Mouse (Mus musculus) heart, adult 11 months (tissue): ENCODE results near the gene Slco4a1.

ENCODE experiments used
- DNase-seq: peaks from one replicate; pipeline ENCODE4 v3.0.0; 2022

Slco4a1 gene

DNA sequence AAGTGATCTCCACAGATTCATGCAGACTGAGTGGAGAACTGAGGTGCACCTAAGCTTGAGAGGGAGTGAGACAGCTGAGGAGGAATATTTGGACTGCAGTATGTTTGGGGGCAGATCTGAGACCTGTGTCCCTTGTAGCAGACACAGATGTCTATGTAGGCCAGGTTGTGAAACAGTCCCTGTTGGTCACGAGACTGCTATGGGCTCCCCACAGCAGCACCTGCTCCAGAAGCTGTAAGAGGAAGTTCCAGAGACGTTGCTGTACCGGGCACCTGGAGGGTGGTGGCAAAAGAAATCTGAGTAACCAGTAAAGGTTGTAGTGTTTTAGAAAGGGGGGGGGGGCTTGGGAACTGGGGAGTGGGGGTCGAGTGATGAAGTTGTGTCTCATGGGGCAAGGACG lies 7.0 kb upstream of the Slco4a1 start:
- no peak for DNase-seq

DNA sequence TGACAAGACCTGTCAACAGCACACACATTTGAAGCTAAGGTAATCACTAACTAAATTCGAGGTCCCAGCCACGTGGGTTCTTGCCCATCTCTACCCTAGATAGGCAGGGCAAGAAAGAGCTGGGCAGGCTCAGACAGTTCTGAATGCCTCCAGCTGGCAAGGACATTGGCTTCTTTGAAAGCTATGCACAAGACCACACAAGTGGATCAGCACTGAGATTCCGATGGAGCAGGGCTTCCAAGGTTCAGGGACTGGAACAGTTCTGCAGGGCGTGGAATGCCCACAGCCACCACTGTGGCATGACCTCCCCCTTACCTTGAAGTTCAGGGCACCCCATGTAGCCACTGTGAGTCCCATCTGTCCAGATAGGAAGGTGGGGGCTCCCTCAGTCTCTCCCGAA lies 5.5 kb upstream of the Slco4a1 start:
- peak; percentile 93 for DNase-seq

DNA sequence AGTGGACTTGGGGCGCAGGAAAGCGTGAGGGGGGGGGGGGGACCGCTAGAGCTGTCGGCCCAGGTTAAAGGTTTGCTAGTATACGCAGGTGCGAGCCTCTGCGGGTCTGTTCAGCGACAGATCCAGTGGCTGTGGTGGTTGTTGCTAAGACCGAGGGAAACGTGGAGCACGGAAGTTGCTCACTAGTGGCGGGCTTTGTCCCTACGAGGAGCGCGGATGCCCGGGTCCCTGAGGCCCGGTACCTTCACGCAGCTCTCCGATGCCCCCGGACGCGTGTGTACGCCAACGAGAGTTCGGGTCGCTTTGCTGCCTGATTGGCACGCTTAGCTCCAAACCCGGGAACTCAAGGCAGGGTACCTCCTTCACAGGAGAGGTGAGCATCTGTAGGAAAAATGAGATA lies 660 bp downstream of the Slco4a1 start:
- DNase-seq: no peak

DNA sequence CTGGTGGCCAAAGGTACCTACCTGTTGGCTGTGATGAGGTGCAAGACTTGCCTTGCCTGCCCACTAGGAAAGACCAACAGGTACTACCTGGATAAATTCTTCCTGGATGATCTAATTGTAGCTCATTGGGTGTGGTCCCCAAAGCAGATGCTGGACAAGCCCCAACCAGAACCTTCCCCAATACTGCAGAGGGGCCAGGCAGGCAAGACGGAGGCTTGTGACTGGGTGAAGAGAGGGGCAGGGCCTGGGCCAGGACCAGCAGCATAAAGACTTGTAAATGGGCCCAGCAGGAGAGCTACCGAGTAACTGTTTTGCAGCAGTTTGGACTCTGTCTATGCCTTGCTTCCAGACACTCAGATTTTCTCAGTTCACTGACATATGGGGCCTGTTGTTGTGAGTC lies 1.6 kb downstream of the Slco4a1 start:
- DNase-seq: no peak

DNA sequence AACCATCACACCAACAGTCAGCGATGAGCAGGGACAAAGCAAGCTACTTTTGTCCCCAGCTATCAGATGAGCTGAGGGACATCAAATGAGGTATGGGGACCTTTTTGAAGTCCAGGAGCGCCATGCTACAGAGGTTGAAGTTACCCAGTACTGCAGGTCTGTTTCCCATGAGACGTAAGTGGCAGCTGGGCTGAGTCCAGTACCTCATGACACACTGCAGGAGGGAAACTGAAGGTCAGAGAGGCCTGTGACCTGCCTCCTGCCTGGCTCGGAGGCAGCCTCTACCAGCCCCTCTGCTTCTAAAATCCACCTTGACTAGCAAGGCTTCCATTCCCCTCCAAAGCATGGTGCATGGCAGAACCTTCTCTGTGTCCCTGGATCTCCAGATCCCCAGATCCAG lies 3.4 kb downstream of the Slco4a1 start:
- no peak for DNase-seq

DNA sequence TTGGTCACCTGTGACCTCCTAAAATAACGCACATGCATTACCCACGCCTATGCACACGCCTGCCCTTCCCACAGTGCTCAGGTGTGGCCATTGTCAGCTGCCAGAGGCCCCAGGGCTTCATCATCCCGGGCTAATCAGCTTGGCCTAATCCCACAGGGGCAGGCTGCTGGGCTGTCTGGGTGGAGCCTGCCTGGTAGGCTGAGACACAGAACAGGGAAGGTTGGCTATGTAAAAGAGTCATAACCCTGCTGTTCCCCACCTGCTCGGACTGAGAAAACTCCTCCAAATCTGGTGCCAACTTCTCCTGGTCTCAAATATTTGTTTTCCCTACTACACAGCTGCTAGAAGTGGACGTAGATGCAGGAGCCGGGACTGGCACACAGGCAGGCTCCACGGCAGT lies 4.8 kb downstream of the Slco4a1 start:
- no peak for DNase-seq

DNA sequence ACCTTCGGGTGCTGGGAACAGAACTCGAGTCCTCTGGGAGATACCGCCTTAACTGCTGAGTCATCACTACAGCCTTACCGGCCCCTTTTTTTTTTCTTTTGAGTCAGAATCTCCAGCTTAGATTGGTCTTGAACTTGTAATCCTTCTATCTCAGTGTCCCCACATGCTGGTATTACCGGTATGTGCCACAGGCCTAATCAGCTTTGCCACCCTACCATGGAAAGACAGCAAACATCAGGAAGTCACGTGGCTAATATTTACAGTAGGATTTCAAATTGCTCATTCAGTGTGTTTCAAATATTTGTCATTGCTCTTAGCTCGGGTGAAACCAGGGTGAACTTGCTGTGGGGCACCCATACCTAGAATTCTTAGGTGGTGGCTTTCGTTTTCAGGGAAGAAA lies 6.5 kb downstream of the Slco4a1 start:
- DNase-seq: no peak

DNA sequence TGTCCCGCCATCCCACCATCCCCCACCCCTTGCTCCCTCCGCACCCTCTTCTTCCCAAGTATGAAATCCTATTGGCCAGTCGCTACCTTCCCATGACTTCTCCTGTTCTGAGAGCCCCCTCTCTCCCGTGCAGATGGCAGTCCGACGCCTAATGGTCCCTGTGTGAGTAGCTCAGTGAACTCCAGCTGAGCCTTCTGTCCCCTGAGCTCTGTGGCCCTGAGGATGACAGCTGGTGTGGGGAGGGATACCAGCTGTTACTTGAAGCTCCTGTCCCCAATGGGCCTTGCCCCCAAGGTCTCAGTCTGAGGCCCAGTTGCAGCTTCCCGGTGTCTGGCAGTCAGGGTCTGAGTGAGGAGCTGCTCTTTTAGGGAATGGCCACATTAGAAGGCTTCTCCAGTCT lies 10.5 kb downstream of the Slco4a1 start:
- DNase-seq: no peak

DNA sequence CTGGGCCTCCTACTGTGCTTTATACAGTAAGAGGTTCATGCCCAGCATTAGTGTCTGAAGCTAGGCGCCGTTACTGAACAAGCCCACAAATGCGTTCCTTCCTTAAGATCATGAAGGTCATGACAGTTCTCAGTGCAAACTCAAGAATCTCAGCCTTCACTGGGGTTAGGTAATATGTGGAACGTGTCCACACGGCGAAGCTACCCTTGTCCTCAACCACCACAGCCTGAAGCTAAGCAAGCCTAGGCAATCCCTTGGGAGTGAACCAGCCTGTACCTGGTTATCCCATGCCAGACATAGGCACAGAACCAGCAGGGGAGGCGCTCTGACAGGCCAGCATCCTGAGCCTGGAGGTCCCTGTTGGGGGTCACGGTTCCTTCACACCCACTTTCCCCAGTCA lies 12.8 kb downstream of the Slco4a1 start:
- DNase-seq: no peak

DNA sequence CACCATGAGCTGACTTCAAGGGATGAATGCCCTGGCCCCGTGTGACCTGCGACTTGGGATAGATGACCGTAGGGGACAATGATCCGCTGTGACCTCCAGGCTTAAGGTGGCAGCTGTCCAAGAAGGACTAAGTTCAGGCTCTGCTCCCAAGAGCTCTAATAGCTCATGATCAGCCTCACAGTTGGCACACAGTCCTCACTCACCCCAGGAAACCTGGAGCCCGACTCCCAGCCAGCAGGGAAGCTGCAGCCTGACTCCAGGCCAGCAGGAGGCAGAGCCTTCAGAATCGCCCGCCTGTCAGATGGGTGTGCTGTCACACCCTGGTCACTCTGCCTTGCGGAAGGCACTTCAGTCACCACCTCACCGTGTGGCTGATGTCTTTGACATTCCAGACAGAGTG lies 13.7 kb downstream of the Slco4a1 start:
- DNase-seq: peak; percentile 93

DNA sequence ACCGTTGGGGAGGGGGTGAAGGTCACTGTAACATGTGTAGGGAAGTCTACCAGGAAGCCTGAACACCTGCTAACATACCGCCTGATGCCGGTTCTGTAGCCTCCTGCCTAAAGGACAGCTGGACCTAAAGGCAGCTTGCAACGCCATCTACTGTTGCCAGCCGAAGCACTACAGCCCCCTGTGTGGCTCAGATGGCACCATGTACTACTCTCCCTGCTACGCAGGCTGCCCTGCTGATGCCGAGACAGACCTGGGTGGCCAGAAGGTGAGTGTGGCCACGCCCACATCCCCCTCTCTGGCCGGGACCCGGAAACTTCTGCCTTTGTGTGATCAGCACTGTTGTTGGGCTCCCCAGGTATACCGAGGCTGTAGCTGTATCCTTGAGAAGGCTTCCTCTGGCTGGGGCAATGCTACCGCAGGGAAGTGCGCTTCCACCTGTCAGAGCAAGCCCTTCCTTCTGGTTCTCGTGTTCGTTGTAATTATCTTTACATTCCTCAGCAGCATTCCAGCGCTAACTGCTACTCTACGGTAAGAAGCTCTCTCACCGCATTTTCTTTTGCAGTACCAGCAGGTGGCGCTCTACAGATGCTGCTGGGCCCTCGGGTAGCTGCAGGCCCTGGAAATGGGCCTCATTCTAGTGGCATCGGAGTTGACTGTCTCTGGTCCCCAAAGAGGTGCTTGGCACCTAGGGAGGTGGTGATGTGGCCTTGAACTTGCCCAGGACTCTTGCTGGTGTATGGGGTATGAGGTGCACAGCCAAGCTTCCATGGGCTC lies 16.4 kb downstream of the Slco4a1 start:
- peak; percentile 89 for DNase-seq

DNA sequence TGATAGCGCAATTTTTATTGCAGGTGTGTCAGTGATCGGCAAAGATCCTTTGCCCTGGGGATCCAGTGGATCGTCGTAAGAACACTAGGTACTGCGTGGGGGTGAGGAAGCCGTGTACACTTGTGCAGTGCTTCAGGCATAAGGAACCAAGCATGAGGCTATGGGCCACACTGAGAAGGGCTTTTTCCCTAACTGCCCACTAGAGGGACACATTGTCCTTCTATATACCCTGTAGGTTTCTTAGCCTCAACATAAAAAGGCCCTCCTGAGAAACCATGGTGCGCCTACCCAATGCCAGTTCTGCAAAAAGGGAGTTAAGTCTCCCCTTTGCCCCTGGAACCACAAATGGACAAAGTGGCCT lies 17.0 kb downstream of the Slco4a1 start:
- DNase-seq: no peak

DNA sequence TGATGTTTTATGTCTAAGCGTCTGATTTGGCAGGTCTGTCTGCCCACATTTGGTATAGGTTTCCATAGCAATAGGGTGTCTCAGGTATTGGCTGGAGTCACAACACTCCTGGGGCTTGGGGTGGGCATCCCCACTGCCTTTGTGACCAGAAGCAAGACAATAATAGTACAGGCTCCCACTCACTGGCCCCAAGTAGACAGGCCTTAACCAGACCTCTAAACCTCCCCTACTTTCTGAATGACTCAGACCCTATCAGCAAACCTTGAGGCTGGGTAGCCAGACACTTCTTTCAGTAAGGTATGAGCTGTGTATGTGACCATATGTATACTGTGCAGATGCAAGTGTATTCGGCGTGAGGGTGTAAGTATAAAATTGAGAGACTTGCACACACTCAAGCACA lies 18.8 kb downstream of the Slco4a1 start:
- no peak for DNase-seq

DNA sequence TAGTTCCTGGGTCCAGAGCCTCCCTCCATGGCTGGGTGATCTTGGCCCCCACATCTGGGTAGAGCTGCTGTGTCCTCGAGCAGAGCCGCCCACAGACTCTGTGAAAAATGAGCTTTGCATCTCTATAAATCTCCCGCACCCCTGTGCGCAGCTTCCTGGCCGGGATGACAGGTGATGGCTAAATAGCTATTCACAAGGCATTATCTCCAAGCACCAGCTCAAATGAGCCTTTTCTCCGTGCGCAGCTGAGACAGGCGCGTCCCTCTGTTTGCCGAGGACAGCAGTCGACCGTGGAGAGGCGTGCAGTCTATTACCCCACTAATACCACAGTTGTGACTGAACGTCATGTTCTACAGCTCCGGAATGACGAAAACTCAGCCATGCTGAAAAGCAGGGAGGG lies 26.2 kb downstream of the Slco4a1 start:
- no peak for DNase-seq

DNA sequence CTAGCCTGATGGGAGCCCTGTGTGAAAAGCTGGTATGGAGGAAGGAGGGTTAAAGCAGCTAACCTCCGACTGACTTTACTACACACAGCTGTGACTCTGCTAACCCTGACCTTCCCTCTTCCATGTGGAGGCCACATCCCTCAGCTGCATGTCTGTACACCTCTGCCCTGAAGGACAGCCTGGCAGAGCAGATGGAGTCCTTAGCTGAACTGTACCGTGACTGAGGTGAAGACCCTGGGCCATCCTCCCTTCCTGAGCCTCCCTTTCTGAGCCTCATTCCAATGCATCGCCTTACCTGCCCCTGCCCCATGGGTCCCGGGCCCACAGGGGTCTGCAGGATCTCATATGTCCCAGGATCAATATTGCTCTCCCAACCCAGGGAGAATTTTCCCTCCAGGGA lies 28.8 kb downstream of the Slco4a1 start:
- no peak for DNase-seq

DNA sequence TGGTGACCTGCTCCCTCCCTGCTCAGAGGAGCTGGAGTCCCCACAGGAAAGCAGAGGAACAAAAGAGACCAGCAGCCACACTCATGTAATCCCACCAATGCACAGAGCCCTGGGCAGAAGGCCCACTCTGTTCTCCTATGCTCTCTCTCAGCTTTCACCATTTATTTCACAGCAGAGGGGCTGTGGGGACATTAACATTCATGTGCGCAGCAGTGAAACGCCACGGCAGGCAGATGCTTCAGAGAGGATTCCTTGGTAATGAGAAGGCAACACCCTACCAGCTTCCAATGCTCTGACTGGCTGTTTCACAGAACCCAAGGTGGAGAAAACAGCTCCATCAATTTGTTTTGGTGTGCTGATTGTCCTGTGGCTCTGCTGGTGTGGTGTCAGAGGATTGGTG lies 29.3 kb downstream of the Slco4a1 start:
- DNase-seq: no peak

DNA sequence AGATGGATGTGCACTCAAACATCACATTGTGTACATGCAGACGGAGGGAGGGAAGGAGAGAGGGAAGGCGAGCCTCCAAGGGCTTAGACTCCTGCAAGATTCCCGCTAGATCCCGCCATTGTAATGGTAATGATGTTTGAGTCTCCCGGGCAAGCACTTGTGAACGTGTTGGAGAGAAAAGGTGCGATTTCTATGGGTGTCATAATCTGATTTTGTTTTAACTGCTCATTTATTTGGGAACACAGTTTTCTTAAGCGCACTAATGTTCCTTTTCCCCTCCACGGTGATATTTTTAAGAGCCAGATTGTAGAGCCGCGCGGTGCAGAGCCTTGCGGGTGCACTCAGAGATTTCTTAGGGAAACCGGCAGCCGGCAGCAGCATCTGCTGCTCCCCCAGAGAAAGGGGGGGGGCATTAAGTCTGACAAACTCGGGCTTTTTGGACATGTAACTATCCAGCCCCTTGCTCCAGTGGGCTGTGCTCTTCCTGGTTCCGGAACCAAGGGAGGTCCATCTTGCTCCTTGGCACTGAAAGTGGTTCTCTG lies 32.2 kb downstream of the Slco4a1 start:
- DNase-seq: no peak

DNA sequence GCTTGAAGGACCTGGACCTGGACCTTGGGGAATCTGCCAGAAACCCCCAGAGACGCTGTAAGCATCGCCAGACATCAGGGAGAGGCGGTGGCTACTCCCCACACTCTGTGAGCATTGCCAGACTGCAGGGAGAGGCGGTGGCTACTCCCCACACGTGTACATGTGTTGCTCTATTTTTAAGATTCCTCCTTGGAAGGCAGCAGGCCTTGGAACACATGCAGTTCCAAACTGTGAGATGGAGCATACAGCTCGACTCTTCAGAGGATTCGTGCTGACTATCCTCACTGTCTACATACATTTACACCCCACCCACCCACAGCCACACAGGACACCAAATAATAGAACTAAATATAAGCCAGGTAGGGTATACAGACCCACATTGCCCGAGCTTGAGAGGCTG lies 39.9 kb downstream of the Slco4a1 start:
- no peak for DNase-seq

DNA sequence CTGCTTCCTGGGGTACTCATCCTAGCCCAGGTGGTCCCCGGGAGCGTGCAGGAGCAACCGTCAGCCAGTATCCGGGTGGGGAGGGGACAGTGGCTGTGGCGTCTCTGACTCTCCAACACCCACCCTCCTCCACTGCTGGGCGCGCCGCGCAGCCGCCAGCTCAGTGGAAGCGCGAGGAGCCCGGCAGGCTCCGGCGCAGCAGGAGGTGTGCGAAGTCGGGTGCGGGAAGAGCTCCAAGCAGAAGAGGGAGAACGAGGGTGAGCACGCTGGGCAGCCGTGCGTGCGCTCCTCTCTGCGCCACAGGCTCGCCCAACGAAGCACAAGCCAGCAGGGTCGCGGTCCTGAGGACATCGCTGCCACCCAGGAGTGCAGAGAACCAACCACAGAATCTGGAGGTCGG lies 43.7 kb downstream of the Slco4a1 start, which contains the start of gene Ntsr1:
Gene Ntsr1 (plus strand): TSS at position 236 of the 400 bp plus-strand sequence.
- no peak for DNase-seq

DNA sequence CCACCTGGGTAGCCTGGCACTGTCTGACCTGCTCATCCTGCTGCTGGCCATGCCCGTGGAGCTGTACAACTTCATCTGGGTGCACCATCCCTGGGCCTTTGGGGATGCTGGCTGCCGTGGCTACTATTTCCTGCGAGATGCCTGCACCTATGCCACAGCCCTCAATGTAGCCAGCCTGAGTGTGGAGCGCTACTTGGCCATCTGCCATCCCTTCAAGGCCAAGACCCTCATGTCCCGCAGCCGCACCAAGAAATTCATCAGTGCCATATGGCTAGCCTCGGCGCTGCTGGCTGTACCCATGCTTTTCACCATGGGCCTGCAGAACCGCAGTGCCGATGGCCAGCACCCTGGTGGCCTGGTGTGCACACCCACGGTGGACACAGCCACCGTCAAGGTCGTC lies 44.7 kb downstream of the Slco4a1 start:
- no peak for DNase-seq

DNA sequence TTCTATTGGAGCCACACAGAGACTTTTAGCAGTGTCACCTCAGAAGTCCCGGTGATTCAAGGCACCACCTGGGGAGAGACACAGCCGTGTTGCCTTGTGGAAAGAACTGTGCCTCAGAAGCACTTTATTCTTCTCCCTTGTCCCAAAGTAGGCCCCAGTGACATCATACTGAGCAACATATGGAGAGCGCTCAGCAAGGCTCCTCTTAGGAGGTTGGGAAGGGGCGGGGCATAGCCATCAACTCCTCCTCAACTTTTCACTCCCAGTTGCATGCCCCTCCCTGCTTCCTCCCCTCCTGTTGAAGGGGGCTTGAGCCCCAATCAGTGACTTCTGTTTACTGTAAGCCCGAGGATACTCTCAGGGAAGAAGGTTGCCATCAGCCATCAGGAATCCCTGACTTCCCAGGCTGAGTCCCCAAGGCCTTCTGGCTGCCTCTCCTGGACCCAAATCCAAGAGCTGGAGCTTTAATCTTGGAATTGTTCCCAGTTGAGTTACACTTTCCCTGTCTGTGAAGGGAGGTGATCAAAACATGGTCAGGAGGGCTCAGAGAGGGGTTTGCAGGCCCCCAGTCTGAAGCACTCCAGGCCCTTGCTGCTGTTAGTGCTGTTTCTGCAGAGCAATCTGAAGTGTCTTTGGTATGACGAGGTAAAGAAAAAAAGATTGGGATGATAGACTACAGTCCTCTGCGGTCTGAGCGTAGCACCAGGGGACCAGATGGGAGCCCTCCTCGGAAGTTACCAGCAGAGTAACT lies 45.3 kb downstream of the Slco4a1 start:
- no peak for DNase-seq

DNA sequence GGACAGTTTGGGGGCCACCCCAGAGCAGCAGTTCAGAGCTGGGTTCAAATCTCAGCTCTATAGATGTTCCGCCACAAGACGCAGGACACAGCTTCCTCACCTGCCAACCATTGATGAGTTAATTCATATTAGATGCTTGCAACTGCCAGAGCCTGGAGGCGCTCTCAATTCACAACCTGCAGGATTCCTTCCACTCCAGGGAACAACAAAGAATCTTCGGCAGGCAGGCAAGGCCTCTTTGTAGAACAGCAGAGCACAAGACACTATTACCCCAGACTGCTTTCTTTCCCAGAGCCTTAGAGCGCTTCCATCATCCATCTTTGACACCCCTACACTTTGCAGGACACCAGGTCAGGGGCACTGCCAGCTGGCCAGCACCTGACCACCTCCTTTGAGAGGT lies 50.2 kb downstream of the Slco4a1 start:
- DNase-seq: no peak

DNA sequence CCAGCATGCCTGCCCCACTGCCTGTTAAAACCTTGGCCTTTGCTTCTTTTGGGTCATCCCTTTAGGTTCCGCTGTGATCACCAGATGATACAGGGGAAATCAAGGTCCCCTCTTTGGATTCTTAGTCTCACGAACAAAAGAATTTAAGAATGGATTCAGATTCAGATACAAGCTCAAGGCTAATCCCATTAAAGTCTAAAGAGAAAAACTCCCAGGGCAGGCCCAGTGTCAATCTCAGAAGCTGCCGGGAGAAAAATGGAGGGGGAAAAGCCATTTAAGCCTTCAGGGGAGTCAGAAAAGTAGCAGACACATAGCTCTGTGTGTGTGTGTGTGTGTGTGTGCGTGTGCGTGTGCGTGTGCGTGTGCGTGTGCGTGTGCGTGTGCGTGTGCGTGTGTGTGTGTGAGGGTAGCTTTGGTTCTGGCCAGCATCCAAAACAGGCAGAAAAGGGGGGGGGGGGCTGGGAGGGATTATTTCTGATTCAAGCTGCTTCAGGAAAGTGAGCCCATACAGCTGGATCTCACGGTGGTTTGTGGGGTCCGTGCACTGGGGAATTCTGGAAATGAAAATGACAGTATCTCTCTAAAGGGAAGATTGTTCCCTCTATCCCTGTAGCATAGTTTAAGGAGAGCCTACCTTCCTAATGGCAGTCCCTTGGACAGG lies 52.5 kb downstream of the Slco4a1 start:
- no peak for DNase-seq

DNA sequence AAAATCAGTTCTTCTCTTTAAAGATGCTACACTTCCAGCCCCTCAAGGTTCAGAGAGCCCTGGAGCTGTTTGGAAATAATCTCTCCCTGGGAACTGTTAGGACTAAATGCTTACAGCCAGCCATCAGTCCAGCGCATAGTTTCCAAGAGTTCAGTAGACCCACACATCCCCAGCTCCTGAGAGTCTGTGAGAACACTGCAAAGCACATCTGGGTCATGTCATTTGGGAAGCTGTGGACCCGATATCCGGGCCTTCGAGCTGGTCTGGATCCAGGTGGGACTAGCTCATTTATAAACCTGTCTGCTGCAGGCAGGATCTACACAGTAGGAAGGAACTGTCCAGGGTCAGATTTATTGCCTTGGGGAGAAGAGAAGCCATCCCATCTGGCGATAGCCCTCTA lies 54.8 kb downstream of the Slco4a1 start:
- no peak for DNase-seq
